Mouse (Mus musculus) heart, embryonic 12.5 days (tissue): ENCODE data around the gene Cyth1. TPM values are rescaled to one million over a fixed set of nuclear protein-coding genes. Genes with fewer than 3 reads are reported as not detected.

ENCODE experiments used
- ATAC-seq: fragments of 200-750 bp; cut with Nextera tagmentation; 2 replicates; pipeline ENCODE4 v1.8.0; 2017; ENCODE audit warnings: moderate TSS enrichment, moderate library complexity; ENCODE audit not compliant: insufficient number of reproducible peaks, low FRiP score
- H3K27ac ChIP-seq: fragments of 300-500 bp; sonication (generic); 2 replicates; pipeline ENCODE4 v1.5.1; 2016; ENCODE audit warnings: mild to moderate bottlenecking, moderate library complexity; ENCODE audit not compliant: poor library complexity, severe bottlenecking
- H3K27me3 ChIP-seq: fragments of 300-500 bp; sonication (generic); replicated peaks from 2 replicates; pipeline ENCODE4 v1.6.1; 2016; ENCODE audit warnings: mild to moderate bottlenecking, moderate library complexity
- H3K36me3 ChIP-seq: fragments of 300-500 bp; sonication (generic); 2 replicates; pipeline ENCODE4 v1.6.1; 2016; ENCODE audit warnings: mild to moderate bottlenecking, moderate library complexity
- H3K4me1 ChIP-seq: fragments of 300-500 bp; sonication (generic); replicated peaks from 2 replicates; pipeline ENCODE4 v1.6.1; 2016; ENCODE audit warnings: mild to moderate bottlenecking
- H3K4me2 ChIP-seq: fragments of 300-500 bp; sonication (generic); 2 replicates; pipeline ENCODE4 v1.6.1; 2016; ENCODE audit warnings: mild to moderate bottlenecking, moderate library complexity
- H3K4me3 ChIP-seq: fragments of 300-500 bp; sonication (generic); 2 replicates; pipeline ENCODE4 v1.5.1; 2016; ENCODE audit warnings: mild to moderate bottlenecking
- H3K9ac ChIP-seq: fragments of 300-500 bp; sonication (generic); 2 replicates; pipeline ENCODE4 v1.6.1; 2016; ENCODE audit warnings: mild to moderate bottlenecking, moderate library complexity
- H3K9me3 ChIP-seq: fragments of 300-500 bp; sonication (generic); replicated peaks from 2 replicates; pipeline ENCODE4 v1.6.1; 2016; ENCODE audit warnings: mild to moderate bottlenecking, moderate library complexity
- WGBS: fragments of 180-500 bp; shearing (Covaris S2); methylation state at CpG from one replicate; pipeline ENCODE4 v1.1.7; 2016; 5-methylcytosine and 5-hydroxymethylcytosine counted together
- polyA plus RNA-seq: library from polyadenylated mRNA; unstranded; fragments of >200 nt; fragmentation: Nextera tagmentation; extraction: Ambion mirVana; gene quantifications from 2 replicates; pipeline ENCODE4 v1.2.1, GENCODE M21; 2016

Cyth1 gene
- polyA plus RNA-seq, 1 experiment from 2014 or later: 21.1 TPM

DNA sequence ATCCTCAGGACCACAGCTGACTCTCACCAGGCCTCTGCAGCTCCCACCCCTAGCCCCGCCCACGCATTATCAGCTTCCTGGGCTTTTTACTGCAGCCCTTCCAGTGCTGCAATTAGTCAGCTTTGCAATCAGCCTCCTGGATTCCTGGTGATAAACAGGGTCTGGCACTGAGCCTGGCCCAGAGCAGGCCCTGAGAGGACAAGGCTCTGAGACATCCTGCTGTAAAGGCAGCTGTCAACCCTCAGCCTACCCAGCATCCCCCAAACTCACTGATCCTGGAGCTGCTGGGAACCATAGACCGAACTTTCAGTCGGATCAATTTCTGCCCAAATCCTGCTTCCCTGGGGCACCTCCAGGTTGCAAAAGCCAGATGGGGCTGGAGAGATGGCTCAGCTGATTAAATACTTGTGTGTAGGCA lies 114.6 kb downstream of the Cyth1 start:
- Histone ChIP-seq H3K27ac (peak overlapping the region; percentile 59; the same call in 1 of the 2 replicates), H3K4me2 (no peak overlapping the region), H3K36me3 (no peaks in the 10 kb centered on the region), H3K9ac (no peak overlapping the region), H3K4me1 (peaks cover 40% of the 10 kb centered on the region), H3K4me3 (no peak overlapping the region), H3K9me3 (0 out of 2 replicates have a peak, but pooled peaks cover 3% of the 10 kb centered on the region), H3K27me3 (no peaks in the 10 kb centered on the region)
- peak; percentile 60 for ATAC-seq
- 21% methylated on average over 4 of the region's 4 CpGs for WGBS

DNA sequence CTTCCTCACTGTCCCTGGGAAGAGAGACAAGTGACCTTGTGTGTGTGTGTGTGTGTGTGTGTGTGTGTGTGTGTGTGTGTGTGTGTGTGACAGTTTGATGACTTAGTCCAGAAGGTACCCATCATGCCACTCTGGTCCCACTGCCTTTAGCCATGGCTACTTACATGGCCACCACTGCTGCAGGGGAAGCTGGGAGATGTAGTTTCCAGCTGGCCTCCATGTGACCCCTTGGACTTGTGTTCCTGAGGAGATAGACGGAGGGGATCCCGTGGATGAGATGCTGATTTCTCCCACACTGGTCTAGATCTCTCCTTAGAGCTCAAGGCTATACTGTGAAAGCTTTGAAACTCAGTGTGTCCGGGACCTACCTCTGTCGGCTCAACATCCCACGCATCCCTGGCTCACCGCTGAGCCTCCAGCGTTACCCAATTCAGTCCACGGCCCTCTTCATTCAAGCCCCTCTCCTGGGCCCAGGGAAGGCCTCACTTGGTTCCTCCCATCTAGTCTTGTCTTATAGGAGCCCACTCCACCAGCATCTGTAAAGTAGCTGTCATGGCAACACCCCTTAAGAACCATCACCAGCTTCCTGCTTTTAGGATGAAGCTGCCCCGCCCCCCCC lies 115.2 kb downstream of the Cyth1 start:
- Histone ChIP-seq H3K9me3 (no peaks in the 10 kb centered on the region; the same call in 1 of the 2 replicates), H3K36me3 (no peaks in the 10 kb centered on the region), H3K27me3 (no peaks in the 10 kb centered on the region), H3K4me2 (no peak overlapping the region), H3K9ac (no peak overlapping the region), H3K27ac (peak overlapping the region; percentile 59; the same call in 1 of the 2 replicates), H3K4me1 (peaks cover 40% of the 10 kb centered on the region), H3K4me3 (no peak overlapping the region)
- 57% methylated on average over 9 of the region's 9 CpGs for WGBS
- ATAC-seq: 0 out of 2 replicates have a peak, but pooled peaks have one; percentile 2

DNA sequence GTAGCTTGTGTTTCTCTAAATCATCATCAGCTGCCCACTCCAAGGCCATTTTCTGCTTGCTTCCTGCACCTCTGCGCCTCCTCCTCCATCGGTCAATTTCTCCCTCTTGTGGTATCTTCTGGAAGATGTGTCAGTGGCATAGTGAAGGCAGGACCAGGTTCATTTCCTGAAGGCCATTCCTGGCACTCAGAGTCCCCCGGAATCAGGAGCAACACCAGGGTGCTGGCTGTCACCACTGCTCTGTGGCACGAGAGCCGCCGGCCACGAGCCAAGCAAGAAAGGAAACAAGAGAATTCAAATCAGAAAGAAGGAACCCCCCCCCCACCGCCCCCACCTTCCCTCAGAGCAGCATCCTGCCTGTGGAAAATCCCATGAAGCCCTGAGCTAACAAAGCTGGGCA lies 116.3 kb downstream of the Cyth1 start:
- WGBS: 54% methylated on average over 8 of the region's 8 CpGs
- Histone ChIP-seq H3K36me3 (no peaks in the 10 kb centered on the region), H3K27ac (peak overlapping the region; percentile 34; the same call in 1 of the 2 replicates), H3K4me2 (no peak overlapping the region), H3K27me3 (no peaks in the 10 kb centered on the region), H3K9ac (no peak overlapping the region), H3K4me1 (peaks cover 40% of the 10 kb centered on the region), H3K9me3 (no peaks in the 10 kb centered on the region; the same call in 1 of the 2 replicates), H3K4me3 (no peak overlapping the region)
- ATAC-seq: no peak; the same call in 1 of the 2 replicates

DNA sequence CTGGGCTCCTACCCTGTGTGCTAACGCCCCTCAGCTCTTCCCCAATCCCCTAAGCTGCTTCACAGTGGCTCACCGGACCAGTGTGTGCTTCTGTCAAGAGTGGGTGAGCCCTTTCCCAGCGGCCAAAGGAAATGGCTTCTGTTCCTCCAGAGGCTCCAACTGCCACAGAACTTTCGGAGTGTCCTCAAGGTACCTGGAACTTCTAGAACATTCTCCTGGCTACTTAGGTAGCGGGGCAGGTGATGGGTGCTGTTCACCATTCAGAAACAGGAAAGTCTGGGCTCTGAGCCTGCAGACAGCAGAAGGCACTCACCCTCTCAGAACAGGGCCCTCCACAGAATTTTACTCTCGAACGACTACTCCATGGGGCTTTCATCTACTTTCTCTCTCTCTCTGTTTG lies 117.9 kb downstream of the Cyth1 start, which contains the start of gene Dnah17:
TSS of gene Dnah17 (minus strand) at position 101 of the 400 bp plus-strand sequence.
- H3K9me3 ChIP-seq: no peaks in the 10 kb centered on the region; the same call in 1 of the 2 replicates
- no peaks in the 10 kb centered on the region for H3K27me3 ChIP-seq
- no peak within 1 kb of the TSS for H3K4me2 ChIP-seq
- no peak within 1 kb of the TSS for H3K4me3 ChIP-seq
- peaks cover 29% of the 10 kb centered on the region for H3K4me1 ChIP-seq
- no peak for ATAC-seq
- H3K36me3 ChIP-seq: no peaks in the 10 kb centered on the region
- 88% methylated on average over 7 of the region's 7 CpGs for WGBS
- no peak within 1 kb of the TSS for H3K27ac ChIP-seq
- no peak within 1 kb of the TSS for H3K9ac ChIP-seq

DNA sequence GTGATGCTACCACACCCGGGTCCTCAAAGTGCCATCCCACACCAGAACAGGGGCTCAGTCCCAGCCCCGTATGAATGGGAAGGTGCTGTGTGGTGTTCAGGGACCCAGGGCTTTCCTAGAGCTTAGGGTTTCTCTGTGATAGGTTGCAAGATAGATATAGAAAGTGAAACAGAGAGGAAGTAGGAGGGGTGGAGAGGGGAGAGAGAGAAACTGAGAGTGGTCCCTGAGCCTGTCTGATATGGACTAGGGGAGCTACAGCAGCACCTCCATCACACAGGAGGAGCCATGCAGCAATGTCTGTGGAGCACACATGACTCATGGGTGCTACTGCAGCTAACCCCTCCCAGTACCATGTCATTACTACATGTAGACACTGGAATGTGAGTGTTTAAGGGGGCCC lies 118.6 kb downstream of the Cyth1 start:
- no peak for ATAC-seq
- Histone ChIP-seq H3K9ac (no peak overlapping the region), H3K4me1 (peaks cover 25% of the 10 kb centered on the region), H3K36me3 (no peaks in the 10 kb centered on the region), H3K27me3 (no peaks in the 10 kb centered on the region), H3K27ac (no peak overlapping the region), H3K4me2 (no peak overlapping the region), H3K9me3 (no peaks in the 10 kb centered on the region; the same call in 1 of the 2 replicates), H3K4me3 (no peak overlapping the region)
- 83% methylated on average over 2 of the region's 2 CpGs for WGBS

DNA sequence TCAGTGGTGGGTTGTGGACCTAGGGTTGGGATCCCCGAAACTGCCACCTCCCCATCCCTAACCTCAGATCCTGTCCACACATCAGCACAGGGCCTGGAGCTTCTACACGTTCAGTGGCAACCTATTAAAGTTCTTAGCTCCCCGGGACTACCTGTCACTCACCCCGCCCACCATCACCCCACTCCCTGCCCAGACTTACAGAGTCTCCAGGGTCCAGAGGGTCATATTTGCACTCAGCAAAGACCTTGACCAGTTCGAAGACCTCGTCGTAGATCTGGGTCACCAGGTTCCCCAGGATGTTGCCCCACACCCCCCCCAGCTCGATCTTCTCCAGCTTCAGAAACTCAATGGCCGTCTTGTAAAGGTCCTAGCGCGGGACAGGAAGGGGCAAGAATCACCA lies 126.8 kb downstream of the Cyth1 start:
- H3K4me2 ChIP-seq: no peak overlapping the region
- no peak for ATAC-seq
- no peak overlapping the region for H3K27ac ChIP-seq
- H3K9me3 ChIP-seq: no peaks in the 10 kb centered on the region
- no peak overlapping the region for H3K9ac ChIP-seq
- no peaks in the 10 kb centered on the region for H3K36me3 ChIP-seq
- H3K27me3 ChIP-seq: no peaks in the 10 kb centered on the region
- H3K4me1 ChIP-seq: peaks cover 24% of the 10 kb centered on the region
- no peak overlapping the region for H3K4me3 ChIP-seq
- WGBS: 80% methylated on average over 11 of the region's 11 CpGs

DNA sequence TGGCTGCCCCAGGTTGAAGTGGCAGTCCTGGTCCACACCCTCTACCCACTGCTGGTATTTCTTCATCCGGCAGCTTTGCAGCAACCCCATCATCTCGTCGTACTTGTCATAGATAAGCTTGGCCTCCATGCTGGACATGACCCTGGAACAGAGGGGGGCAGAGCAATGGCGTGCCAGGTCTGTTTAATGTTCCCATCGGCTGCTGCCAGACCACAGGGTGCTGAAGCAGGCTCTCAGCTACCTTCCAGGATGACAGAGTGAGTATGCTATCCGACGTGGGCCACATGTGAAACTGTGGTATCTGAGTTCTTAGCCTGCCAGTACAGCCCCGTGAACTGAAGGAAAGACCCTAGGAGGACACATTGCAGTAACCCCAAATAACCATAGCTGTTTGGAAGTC lies 129.6 kb downstream of the Cyth1 start:
- peaks cover 27% of the 10 kb centered on the region for H3K4me1 ChIP-seq
- H3K27ac ChIP-seq: no peak overlapping the region
- ATAC-seq: 0 out of 2 replicates have a peak, but pooled peaks have one; percentile 34

DNA sequence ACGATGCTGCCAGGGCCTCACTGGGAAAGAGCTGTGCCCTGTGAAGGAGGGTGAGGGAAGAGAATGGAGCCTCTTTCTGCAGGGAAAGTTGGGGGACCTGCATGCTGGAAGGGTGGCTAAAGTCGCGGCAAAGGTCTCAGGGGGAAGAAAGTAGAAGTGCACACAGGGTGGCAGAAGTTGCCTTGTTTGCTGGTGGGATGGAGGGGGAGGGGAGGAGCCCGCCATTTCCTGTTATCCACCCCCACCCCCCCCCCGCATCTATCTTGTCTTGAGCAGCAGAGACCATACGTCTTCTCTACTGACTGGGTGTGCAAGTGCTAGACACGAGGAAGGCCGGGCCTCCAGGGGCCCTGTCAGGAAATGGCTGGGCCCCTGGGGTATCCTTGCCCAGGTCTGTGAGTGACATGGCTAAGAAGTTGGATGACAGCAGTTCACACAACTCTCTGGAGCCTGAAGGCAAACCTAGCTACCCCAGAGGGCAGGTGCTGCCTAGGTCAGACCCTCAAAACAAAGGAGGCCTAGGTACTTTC lies 133.7 kb downstream of the Cyth1 start:
- no peak overlapping the region for H3K27ac ChIP-seq
- H3K4me3 ChIP-seq: no peak overlapping the region
- no peak for ATAC-seq
- H3K9me3 ChIP-seq: no peaks in the 10 kb centered on the region
- WGBS: 61% methylated on average over 8 of the region's 8 CpGs
- 0 out of 2 replicates have a peak, but pooled peaks cover 3% of the 10 kb centered on the region for H3K27me3 ChIP-seq
- H3K4me2 ChIP-seq: no peak overlapping the region
- H3K4me1 ChIP-seq: peaks cover 20% of the 10 kb centered on the region
- no peak overlapping the region for H3K9ac ChIP-seq
- H3K36me3 ChIP-seq: no peaks in the 10 kb centered on the region

More for the DNA sequence above, 129.6 kb downstream of the Cyth1 start:
- Histone ChIP-seq H3K4me3 (no peak overlapping the region), H3K27me3 (no peaks in the 10 kb centered on the region), H3K9ac (no peak overlapping the region), H3K36me3 (no peaks in the 10 kb centered on the region), H3K9me3 (no peaks in the 10 kb centered on the region), H3K4me2 (no peak overlapping the region)
- WGBS: 34% methylated on average over 8 of the region's 8 CpGs

DNA sequence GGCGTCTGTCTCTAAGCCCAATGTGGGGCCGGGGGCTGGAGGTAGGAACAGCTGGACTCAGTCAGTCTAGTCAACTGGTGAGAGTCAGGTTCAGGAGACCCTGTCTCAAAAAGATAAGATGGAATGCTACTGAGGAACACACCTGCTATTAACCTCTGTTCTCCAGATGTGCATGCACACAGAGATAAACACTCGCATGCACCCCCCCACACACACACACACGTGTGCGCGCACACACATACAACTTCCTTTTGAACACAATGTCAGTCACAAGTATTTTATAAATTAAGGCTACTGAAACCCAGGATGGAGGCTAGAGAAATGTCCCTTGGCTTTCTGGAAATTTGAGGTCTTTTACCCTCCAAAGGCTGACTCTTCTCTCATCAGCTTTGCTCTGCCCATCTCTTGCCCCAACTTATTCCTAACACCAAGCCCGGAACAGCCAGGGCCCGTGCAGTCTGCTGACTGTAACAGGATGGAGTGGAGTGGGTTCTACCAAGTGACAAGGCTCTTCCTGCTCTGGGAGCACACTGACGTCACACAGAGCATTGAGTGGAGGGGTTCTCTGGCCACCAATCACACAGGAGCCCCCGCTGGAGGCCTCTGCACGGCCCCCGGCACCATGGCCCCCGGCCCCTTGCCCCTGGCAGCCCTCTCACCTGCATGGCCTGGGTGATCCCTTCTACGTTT lies 134.7 kb downstream of the Cyth1 start:
- Histone ChIP-seq H3K36me3 (no peaks in the 10 kb centered on the region), H3K27me3 (0 out of 2 replicates have a peak, but pooled peaks cover 3% of the 10 kb centered on the region), H3K4me3 (no peak overlapping the region), H3K27ac (no peak overlapping the region), H3K4me2 (no peak overlapping the region), H3K4me1 (peaks cover 17% of the 10 kb centered on the region), H3K9me3 (no peaks in the 10 kb centered on the region), H3K9ac (no peak overlapping the region)
- no peak for ATAC-seq
- WGBS: 69% methylated on average over 14 of the region's 14 CpGs

DNA sequence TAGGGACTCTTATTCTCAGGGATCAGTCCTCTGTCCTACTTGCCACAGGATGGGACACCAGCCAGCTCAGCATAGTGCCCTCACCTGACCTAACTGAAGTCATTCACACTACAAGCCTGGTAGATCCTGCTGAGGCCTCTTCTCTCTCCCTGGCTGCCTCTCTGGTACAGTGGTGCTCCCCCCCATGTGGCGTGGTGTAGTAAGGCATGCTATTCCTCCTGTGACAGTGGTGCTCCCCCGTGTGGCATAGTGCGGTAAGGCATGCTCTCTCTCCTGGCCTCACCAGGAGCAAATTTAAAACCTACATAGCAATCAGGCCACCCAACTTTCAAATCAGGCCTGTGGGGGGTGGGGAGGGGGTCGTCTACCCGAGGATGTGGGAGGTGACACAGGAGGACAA lies 144.4 kb downstream of the Cyth1 start:
- Histone ChIP-seq H3K9me3 (no peaks in the 10 kb centered on the region), H3K36me3 (no peaks in the 10 kb centered on the region), H3K4me1 (peaks cover 14% of the 10 kb centered on the region), H3K9ac (no peak overlapping the region), H3K4me2 (no peak overlapping the region), H3K27ac (no peak overlapping the region), H3K4me3 (no peak overlapping the region), H3K27me3 (peaks cover 9% of the 10 kb centered on the region)
- ATAC-seq: no peak; the same call in 1 of the 2 replicates
- 6% methylated on average over 5 of the region's 5 CpGs for WGBS

DNA sequence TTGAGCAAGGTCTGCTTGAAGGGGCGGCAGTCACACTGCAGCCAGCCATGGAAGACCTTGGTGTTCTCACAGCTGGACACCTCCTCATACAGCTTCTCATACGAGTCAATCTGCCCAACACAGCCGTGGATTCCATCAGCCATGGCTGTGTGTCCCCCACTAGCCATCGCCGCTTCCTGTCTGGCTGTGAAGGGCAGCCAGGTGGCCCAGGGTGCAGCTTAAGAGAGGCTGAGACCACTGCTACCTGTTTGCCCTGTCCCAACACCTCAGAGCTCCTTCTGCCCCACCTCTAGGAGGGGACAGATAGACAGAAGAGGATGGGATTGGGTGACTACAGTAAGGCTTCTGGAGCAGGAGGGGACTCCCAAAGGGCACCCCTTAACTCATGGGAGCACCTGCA lies 145.0 kb downstream of the Cyth1 start:
- Histone ChIP-seq H3K27me3 (peaks cover 9% of the 10 kb centered on the region), H3K4me3 (no peak overlapping the region), H3K4me2 (no peak overlapping the region), H3K36me3 (no peaks in the 10 kb centered on the region), H3K27ac (no peak overlapping the region), H3K9ac (no peak overlapping the region), H3K4me1 (peaks cover 8% of the 10 kb centered on the region), H3K9me3 (no peaks in the 10 kb centered on the region)
- WGBS: 83% methylated on average over 5 of the region's 5 CpGs
- no peak for ATAC-seq
